Mouse (Mus musculus) lung, postnatal 0 days (tissue): ENCODE data around the gene Cdk15.

Source experiments
- CTCF ChIP-seq: IDR thresholded peaks from 2 replicates; pipeline ENCODE4 v1.5.1; 2016; ENCODE audit warnings: antibody characterized with exemption, mild to moderate bottlenecking
- EP300 ChIP-seq: IDR thresholded peaks from 2 replicates; pipeline ENCODE4 v1.6.1; 2016; ENCODE audit warnings: antibody characterized with exemption, mild to moderate bottlenecking, control low read depth

GRCm38 (mm10) chr1:59367928-59368648 is 111.4 kb downstream of the Cdk15 start:
- no peak for TF ChIP-seq CTCF
- no peak for TF ChIP-seq EP300
